Mouse (Mus musculus) mature B cell (primary cell): ENCODE measurements around the gene Adam30.

Experiments used
- in situ Hi-C: fragments of 300-500 bp; cut with MboI; formaldehyde crosslinking; loops from 2 replicates; pipeline ENCODE4 v1.14.3; 2019

Adam30 gene

GRCm38 (mm10) chr3:98185163-98185714 is 24.8 kb downstream of the Adam30 start:
- in situ Hi-C loops = no loop called here

GRCm38 (mm10) chr3:98187777-98188176 is 27.3 kb downstream of the Adam30 start:
- in situ Hi-C loops = no loop called here

GRCm38 (mm10) chr3:98197711-98198532 is 37.5 kb downstream of the Adam30 start:
- in situ Hi-C loops = no loop called here

- in situ Hi-C loops = no loop called here
These were observed 39.3 kb downstream of the Adam30 start for GRCm38 (mm10) chr3:98199747-98200146.

- in situ Hi-C loops = no loop called here
These were observed 42.9 kb downstream of the Adam30 start for GRCm38 (mm10) chr3:98203282-98203681.

- in situ Hi-C loops = no loop called here
These were observed 46.5 kb downstream of the Adam30 start for GRCm38 (mm10) chr3:98206977-98207376.

- in situ Hi-C loops = no loop called here
These were observed 48.7 kb downstream of the Adam30 start for GRCm38 (mm10) chr3:98209161-98209560.

GRCm38 (mm10) chr3:98210860-98211259 is 50.4 kb downstream of the Adam30 start:
- in situ Hi-C loops = no loop called here

GRCm38 (mm10) chr3:98211301-98212081 is 51.1 kb downstream of the Adam30 start:
- in situ Hi-C loops = no loop called here
